Mouse (Mus musculus) spleen, adult 12 weeks (tissue): Measurements from ENCODE around the gene Gm6217.
"Not testable (repeated sequence)": the region's sequence is repeated elsewhere in the genome, so short reads cannot be mapped to it uniquely, and the experiment has no call there.

Experiments used
- DNase-seq: peaks from one replicate; pipeline ENCODE4 v3.0.0; 2022; ENCODE audit warnings: low spot score

Gm6217 gene

DNA sequence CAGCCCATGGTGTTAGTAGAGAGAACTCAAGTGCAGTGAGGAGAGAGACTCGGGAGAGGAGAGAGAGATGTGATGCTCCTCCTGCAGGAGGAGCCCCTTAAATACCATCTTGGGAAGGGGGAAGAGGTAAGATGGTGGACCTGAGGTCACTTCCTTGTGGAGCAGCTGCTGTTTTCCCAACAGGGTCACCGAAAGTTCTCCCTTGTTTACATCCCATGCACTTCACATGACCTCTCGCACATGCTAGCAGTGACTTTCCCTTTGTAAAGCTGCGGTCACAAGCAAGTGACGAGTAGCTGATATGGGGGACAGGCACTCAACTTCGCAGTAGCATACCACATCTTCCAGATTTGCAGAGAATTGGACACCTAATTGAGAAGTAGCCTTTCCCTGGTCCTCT lies at the start of gene Gm6217:
Gm6217 (minus strand) TSS at position 74 of the 400 bp plus-strand sequence.
- not testable (repeated sequence) for DNase-seq

DNA sequence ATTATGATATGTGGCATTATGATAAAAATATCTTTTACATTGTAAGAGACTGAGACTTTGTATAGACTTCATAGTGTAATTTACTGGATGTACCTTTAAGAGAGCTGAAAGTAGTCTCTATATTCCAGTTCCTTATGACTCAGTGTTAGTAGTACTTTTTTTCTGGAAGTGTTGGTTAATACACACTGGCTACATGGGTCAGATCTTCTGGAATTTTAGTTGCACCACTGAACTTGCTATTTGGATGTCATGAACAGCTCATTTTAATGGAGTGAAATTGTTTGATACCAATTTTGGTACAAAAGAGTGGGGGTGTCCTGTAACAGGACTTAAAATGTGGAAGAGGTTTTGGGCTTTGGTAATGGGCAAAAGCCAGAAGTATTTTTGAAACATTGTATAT lies 46.6 kb upstream of the Gm6217 start:
- no peak for DNase-seq

DNA sequence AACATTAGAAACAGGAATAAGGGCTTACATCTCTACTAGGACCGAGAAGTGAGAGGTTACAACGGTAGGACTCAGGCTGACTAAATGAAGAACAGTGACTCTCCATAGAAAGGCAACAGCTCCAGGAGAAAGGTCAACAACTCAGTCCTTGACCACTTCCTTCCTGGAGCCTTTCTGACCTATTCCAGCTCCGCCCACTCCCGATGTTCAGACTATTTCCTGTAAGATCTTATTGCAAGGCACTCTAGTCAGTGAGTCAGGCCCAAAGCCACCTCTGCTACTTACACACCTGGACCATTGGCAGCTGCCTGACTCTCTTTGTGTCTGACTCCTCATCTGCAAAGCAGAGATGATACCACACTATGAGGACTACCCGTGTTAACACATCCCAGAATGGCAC lies 44.6 kb upstream of the Gm6217 start:
- no peak for DNase-seq

DNA sequence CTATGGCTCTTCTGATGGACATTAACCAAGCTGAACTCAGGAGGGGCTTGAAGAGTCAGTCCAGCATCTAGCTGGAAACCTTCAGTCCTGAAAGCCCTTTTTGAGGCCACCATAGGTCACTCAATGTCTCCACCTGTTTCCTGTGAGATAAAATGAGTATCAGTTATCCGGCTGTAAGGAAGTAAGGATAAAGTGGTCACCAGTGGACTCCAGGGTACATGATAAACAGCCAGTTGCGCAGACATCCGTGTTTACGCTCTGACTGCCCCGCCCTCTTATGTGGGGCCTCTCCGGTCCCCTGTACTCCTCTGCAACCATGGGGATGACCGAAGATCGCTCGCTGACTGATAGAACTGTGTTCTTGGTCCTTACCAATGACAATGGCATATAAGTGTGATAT lies 43.1 kb upstream of the Gm6217 start:
- DNase-seq, result no peak

DNA sequence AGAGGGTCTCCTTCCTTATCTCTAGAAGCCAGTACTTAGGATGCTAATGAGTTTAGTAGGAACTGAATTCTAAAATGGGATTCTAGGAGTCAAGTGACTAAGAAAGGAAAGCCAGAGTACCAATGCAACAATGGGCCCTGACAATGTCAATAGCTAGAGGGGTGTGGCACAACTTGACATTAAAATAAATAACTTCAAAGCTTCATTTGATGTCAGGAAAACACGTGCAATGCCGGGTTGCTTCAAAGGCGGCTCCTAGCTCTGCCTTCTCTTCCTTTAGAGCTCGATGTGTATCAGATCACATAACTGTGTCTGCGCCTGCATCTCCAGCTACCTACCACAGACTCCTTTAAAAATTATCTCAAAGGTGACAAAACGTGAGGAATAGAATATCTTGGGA lies 42.7 kb upstream of the Gm6217 start:
- no peak for DNase-seq

DNA sequence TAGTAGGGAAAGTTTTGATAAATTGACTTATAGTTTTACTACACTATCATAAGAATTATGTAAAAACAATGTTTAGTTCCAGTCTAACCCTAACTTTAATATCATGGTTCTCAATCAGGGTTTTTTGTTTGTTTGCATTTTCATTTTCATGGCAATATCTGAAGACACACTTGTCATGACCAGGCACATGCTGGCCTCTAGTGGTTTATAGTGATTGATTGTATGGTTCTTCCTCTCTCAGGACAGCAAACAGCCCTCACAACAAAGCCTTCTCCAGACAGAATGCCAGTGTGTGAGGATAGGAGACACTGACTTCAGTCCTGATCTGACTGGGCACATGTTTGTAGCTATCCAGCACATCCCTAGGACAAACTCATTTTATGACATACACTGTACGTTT lies 42.0 kb upstream of the Gm6217 start:
- no peak for DNase-seq

DNA sequence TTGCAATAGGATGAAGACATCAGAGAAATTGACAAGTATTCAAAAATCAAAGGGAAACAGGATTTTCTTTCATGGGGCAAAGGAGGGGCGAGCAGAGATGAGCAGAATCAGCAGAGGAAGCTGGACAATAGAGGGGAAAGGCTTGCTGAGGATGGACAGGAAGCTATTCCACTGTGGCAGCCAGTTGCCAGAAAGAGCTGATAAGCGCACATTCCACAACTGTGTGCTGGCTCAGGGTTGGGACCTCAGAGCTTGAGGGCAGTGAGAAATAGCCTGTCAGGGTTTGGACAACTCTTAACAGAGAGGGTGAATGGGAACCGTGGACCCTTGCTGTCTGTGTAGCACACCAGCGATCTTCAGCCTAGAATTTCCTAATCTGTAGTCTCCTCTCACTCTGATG lies 40.8 kb upstream of the Gm6217 start:
- no peak for DNase-seq

DNA sequence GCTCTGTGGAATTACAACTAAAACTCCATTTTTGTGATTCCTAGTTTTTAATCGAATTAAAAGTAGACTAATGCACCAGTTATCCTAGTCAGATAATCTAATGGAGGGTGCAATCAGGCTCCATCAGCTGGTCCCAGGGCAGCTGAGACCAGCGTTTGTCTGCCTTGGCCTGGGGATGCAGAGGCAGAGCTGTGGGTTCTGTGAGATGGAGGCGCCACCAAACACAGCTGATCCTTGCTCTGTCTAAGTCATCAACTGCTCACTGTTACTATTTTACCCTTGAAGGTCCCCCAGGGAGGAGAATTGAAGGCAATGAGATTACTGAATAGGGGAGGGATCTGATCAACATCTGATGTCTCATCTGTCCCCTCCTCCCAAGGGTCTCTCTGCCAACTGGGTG lies 35.2 kb upstream of the Gm6217 start:
- no peak for DNase-seq

DNA sequence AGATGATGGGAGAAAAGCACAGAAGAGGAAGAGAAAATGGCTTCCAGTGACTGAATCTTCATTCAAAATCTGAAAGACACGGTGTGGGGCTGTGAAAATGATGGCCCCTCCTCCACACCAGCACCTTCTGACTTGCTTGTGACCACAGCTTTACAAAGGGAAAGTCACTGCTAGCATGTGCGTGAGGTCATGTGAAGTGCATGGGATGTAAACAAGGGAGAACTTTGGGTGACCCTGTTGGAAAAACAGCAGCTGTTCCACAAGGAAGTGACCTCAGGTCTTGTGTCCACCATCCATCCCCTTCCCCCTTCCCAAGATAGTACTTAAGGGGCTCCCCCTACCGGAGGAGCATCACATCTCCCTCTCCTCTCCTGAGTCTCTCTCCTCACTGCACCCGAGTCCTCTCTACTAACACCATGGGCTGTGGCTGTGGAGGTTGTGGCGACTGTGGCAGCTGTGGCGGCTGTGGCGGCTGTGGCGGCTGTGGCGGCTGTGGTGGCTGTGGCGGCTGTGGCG lies 28.7 kb upstream of the Gm6217 start, which contains the start of gene Gm47955:
Gm47955 (plus strand) TSS at position 417 of the 516 bp plus-strand sequence.
- DNase-seq, result no peak

DNA sequence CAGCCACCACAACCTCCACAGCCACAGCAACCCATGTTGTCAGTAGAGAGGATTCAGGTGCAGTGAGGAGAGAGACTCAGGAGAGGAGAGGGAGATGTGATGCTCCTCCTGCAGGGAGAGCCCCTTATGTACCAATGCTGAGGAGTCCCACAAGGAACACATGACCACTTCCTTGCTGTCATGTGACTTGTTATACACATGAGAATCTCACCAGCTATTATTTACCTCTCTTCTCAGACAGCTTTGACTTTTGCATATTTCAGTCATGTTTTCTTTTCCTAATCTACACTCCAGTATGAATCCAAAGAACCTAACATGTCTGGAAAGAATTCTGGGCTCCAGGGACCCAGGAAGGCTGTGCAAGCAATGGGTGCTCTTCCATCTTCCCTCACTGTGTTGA lies 24.7 kb upstream of the Gm6217 start, which contains the start of gene Gm7544:
Gm7544 (minus strand) TSS at position 101 of the 400 bp plus-strand sequence.
- DNase-seq, result not testable (repeated sequence)

DNA sequence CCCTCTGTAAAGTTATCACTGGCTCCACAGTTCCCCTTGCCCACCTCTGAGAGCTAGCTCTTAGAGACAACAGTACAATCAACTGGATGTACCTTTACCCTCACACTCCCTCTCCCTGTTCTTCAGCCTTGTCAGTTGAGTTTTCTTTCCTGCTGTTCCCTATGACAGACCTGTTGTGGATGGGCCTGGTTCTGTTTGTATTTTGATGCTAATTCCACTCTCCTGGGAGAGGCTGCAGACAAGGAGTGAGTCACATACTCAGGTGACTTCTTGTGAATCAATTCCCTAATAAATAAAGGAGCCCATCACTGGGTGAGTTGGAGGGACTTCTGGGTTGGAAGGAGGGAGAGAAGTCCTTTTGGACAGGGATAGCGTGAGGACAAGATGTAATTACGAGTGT lies 17.4 kb upstream of the Gm6217 start:
- no peak for DNase-seq

DNA sequence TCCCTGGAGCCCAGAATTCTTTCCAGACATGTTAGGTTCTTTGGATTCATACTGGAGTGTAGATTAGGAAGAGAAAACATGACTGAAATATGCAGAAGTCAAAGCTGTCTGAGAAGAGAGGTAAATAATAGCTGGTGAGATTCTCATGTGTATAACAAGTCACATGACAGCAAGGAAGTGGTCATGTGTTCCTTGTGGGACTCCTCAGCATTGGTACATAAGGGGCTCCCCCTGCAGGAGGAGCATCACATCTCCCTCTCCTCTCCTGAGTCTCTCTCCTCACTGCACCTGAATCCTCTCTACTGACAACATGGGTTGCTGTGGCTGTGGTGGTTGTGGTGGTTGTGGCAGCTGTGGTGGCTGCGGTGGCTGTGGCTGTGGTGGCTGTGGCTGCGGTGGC lies 14.8 kb upstream of the Gm6217 start:
- DNase-seq, result not testable (repeated sequence)

DNA sequence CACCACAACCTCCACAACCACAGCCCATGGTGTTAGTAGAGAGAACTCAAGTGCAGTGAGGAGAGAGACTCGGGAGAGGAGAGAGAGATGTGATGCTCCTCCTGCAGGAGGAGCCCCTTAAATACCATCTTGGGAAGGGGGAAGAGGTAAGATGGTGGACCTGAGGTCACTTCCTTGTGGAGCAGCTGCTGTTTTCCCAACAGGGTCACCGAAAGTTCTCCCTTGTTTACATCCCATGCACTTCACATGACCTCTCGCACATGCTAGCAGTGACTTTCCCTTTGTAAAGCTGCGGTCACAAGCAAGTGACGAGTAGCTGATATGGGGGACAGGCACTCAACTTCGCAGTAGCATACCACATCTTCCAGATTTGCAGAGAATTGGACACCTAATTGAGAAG lies 12.1 kb upstream of the Gm6217 start, which contains the start of gene A030003K21Rik:
A030003K21Rik (minus strand) TSS at position 94 of the 400 bp plus-strand sequence.
- DNase-seq, result not testable (repeated sequence)

DNA sequence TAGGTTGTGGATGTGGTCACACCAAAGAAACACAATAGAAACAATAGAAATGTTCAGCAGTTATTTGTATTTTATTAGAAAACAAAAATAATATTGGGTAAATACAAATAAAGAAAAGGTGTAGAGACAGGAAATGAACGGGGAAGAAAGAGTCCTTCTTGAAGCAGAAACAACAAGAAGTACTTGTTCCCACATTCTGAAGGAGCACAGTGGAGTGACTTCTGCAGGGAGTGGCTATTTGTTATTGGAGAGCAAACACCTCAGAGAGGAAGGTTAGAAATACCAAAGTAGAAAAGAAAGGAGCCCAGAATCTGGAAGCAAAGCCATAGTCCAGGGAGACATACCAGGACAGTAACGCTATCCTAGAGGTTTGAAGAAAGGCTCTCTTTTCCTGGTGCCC lies 11.3 kb upstream of the Gm6217 start:
- not testable (repeated sequence) for DNase-seq

DNA sequence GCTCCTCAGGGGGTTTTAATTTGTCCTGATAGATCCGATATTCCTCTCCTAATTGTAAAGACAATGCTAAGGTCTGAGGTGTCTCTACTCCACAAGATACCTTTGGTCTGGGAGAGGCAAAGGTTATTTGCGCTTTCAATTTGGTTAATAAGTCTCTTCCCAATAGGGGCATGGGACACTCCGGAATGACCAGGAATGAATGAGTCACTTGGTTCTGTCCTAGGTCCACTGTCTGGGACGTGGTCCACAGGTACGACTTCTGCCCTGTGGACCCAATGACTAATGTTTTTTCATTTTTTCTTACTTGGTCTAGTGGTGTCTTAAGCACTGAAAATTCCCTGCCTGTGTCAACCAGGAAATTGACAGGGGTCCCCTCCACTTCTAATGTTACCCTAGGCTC lies 7.5 kb upstream of the Gm6217 start:
- no peak for DNase-seq

DNA sequence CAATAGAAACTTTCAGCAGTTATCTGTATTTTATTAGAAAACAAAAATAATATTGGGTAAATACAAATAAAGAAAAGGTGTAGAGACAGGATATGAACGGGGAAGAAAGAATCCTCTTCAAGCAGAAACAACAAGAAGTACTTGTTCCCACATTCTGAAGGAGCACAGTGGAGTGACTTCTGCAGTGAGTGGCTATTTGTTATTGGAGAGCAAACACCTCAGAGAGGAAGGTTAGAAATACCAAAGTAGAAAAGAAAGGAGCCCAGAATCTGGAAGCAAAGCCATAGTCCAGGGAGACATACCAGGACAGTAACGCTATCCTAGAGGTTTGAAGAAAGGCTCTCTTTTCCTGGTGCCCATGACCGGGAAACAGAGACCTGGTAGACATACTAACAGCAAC lies 641 bp downstream of the Gm6217 start:
- not testable (repeated sequence) for DNase-seq

DNA sequence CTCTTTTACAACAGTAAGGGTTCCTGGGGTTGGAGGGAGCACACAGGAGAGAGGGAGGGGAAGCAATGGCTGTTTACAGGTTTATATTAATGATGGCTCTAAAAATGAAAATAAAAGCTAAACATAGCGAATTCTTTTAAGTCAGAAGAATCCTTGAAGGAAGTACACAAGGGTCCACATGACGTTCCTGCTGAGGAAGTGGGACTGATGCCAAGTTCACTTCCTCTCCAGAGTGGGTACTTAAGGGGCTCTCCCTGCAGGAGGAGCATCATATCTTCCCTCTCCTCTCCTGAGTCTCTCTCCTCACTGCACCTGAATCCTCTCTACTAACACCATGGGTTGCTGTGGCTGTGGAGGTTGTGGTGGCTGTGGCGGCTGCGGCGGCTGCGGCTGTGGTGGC lies 6.5 kb downstream of the Gm6217 start, which contains the start of gene A030014E15Rik:
A030014E15Rik (plus strand) TSS at position 268 of the 400 bp plus-strand sequence.
- no peak for DNase-seq

DNA sequence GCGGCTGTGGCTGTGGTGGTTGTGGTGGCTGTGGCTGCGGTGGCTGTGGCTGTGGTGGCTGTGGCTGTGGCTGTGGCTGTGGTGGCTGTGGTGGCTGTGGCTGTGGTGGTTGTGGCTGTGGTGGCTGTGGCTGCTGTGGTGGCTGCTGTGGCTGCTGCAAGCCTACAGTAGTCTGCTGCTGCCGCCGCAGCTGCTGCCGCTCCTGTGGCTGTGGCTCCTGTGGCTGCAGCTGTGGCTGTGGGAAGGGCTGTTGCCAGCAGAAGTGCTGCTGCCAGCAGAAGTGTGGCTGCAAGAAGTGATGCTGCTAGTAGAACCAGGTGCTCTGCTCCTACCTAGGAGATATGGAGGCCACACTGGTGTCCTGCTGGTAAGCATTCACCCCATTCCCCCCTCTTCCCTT lies 17.8 kb downstream of the Gm6217 start:
- DNase-seq, result not testable (repeated sequence)

DNA sequence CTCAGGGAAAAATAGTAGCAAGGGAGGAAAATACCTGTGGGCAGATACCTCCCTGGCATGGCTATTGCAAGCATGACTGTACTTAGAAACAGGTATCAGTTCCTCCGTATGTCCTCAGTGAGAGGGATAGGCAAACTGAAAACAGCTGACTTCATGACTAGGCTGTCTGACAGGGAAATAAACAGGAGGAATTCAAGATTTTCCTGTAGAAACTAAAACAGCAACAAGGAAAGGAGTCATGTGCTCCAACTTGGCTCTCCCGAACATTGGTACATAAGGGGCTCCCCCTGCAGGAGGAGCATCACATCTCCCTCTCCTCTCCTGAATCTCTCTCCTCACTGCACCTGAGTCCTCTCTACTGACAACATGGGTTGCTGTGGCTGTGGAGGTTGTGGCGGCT lies 18.2 kb downstream of the Gm6217 start, which contains the start of gene A030005L19Rik:
A030005L19Rik (plus strand) TSS at position 301 of the 400 bp plus-strand sequence.
- DNase-seq, result no peak

DNA sequence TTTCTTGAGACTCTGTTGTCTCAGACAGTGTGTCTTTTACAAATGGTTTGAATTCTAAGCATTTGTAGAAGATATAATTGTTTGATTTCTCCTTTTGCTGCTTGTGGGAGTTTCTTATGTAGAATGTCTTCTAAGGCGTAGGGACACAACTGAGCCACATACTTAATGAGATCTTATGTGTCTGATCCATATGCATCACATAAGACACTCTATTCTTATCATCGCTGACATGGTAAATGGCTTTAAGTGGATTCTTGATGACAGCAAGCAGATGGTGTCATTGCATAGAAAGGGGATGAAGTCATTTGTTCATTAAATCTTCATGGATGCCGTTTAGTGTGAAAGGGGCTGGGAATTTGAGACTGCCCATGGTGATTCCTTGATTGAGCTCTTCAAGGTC lies 25.3 kb downstream of the Gm6217 start:
- DNase-seq, result no peak

DNA sequence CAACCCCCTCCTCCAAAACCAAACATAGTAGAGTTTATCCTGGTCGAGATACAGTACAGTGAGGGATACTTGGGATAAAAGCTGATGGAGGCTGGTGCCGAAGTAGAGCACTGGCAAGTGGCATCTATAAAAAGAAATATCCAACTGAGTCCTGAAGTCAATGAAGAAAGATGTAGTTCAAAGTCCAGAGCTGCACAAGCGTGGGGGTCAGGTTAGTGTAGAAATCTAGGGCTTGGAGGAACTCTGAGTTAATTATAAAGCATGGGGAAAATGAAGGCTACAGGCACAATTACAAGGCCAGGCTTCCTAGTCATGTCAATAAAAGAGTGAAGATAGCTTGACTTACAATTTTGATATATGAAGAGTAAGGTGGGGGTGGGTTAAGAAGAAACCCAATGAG lies 30.0 kb downstream of the Gm6217 start:
- no peak for DNase-seq

DNA sequence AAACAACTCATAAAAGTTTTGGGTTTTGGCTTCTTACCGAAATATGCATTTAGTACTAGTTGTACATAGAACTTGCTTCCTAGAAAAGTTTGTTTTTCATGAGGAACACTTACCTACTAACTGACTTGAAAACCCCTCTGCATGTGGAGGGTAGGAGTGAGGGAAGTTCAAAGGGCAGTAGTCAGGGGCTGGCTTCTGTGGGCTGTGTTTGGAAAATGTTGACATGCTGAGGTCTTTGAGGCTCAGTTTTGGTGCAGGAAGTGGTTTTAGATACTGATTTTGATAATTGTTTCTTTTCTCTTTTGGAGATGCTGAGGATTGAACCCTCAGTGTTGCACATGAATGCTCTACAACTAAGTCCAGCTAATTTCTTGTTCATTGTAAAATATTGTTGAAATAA lies 30.6 kb downstream of the Gm6217 start:
- no peak for DNase-seq

DNA sequence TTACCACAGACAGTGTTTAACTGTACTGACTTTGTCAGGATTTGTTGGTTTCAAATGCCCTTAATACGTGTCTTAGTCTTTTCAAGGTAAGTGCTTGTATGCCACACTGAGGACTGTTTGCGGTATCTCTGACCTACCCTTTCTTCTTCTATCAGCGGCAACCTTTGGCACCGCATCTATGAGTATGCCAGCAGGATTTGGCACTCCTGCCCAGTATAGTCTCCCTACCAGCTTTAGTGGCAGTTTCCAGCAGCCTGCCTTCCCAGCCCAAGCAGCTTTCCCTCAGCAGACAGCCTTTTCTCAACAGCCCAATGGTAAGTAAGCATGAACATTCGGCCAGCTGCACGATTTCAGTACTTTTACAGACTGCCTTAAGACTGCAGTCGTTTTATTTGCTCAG lies 37.9 kb downstream of the Gm6217 start:
- no peak for DNase-seq
